Mouse (Mus musculus) ES-E14 (cell line): ENCODE data around the gene St6galnac5. TPM values are rescaled to one million over a fixed set of nuclear protein-coding genes. Genes with fewer than 3 reads are reported as not detected.

ENCODE experiments used
- DNase-seq: peaks from one replicate; pipeline ENCODE4 v3.0.0-alpha.2; 2013; ENCODE audit warnings: low read depth, low spot score
- H3K27ac ChIP-seq: 2 replicates; pipeline ENCODE4 v1.5.1; 2012; ENCODE audit warnings: low read depth, mild to moderate bottlenecking, low read length, moderate library complexity, mixed read lengths; ENCODE audit not compliant: poor library complexity, insufficient read depth, severe bottlenecking
- H3K36me3 ChIP-seq: 2 replicates; pipeline ENCODE4 v1.6.1; 2012; ENCODE audit warnings: mild to moderate bottlenecking, low read length, moderate library complexity, mixed read lengths; ENCODE audit not compliant: control insufficient read depth, poor library complexity, insufficient read depth, severe bottlenecking
- H3K4me1 ChIP-seq, 2 experiments: fragments of 150-350 bp in 1 of 2; sonication (generic) in 1 of 2; 2 replicates each; pipeline ENCODE4 v1.6.1; 2012; ENCODE audit warnings: low read length in 2 of 2, mild to moderate bottlenecking in 1 of 2, mixed read lengths in 1 of 2; ENCODE audit not compliant: control insufficient read depth in 2 of 2, insufficient read depth in 2 of 2, poor library complexity in 1 of 2
- H3K4me3 ChIP-seq, 2 experiments: fragments of 150-350 bp in 1 of 2; sonication (generic) in 1 of 2; 2 replicates each; pipeline ENCODE4 v1.5.1; 2012; ENCODE audit warnings: low read length in 2 of 2, low read depth in 1 of 2, mild to moderate bottlenecking in 1 of 2, mixed read lengths in 1 of 2; ENCODE audit not compliant: insufficient read depth in 1 of 2, poor library complexity in 1 of 2, severe bottlenecking in 1 of 2
- H3K9ac ChIP-seq: 2 replicates; pipeline ENCODE4 v1.6.1; 2012; ENCODE audit warnings: low read depth, mild to moderate bottlenecking, low read length, mixed read lengths; ENCODE audit not compliant: poor library complexity, insufficient read depth, severe bottlenecking
- H3K9me3 ChIP-seq: fragments of 150-350 bp; sonication (generic); 2 replicates; pipeline ENCODE4 v1.6.1; 2012; ENCODE audit warnings: low read depth, mild to moderate bottlenecking, low read length; ENCODE audit not compliant: control insufficient read depth, insufficient read depth
- CHD2 ChIP-seq: IDR thresholded peaks from 2 replicates; pipeline ENCODE4 v1.6.1; 2014; ENCODE audit warnings: mild to moderate bottlenecking, low read depth, low read length, inconsistent platforms
- HCFC1 ChIP-seq: IDR thresholded peaks from 2 replicates; pipeline ENCODE4 v1.6.1; 2012; ENCODE audit warnings: low read length, inconsistent platforms, borderline replicate concordance; ENCODE audit not compliant: insufficient read depth
- MAFK ChIP-seq: IDR thresholded peaks from 2 replicates; pipeline ENCODE4 v1.6.1; 2014; ENCODE audit warnings: mild to moderate bottlenecking, low read depth, low read length, inconsistent platforms; ENCODE audit not compliant: insufficient read depth
- ZC3H11A ChIP-seq: IDR thresholded peaks from 2 replicates; pipeline ENCODE4 v1.6.1; 2012; ENCODE audit warnings: low read depth, mild to moderate bottlenecking, inconsistent platforms, low read length, borderline replicate concordance
- ZNF384 ChIP-seq: IDR thresholded peaks from 2 replicates; pipeline ENCODE4 v1.6.1; 2012; ENCODE audit warnings: low read depth, low read length, inconsistent platforms
- in situ Hi-C, 2 experiments: fragments of 600-800 bp; cut with MboI; formaldehyde crosslinking; loops; one replicate each; pipeline ENCODE4 v1.15.1; 2025; ENCODE audit warnings: low sequenced_read_pairs in 2 of 2, inconsistent platforms in 1 of 2; ENCODE audit not compliant: unreplicated experiment in 2 of 2
- total RNA-seq: library from RNA; depleted of rRNA; stranded (reverse); fragments of 300-350 nt; gene quantifications from 2 replicates; pipeline ENCODE4 v1.2.3, GENCODE M21; 2012

The St6galnac5 gene
- total RNA-seq, 1 experiment, result 0.27 TPM

GRCm38 (mm10) chr3:152917579-152917978 is 64.5 kb downstream of the St6galnac5 start:
- TF ChIP-seq MAFK, result no peak
- no peak for TF ChIP-seq ZNF384
- TF ChIP-seq HCFC1, result no peak
- no peak for TF ChIP-seq CHD2
- TF ChIP-seq ZC3H11A, result no peak
- in situ Hi-C loops, result no loop called here

GRCm38 (mm10) chr3:152914376-152914775 is 67.7 kb downstream of the St6galnac5 start:
- TF ChIP-seq CHD2 (no peak), ZC3H11A (no peak), ZNF384 (no peak), MAFK (no peak), HCFC1 (no peak)
- Histone ChIP-seq H3K9ac (no peak overlapping the region), H3K9me3 (no peaks in the 10 kb centered on the region), H3K4me3 (no peak overlapping the region), H3K27ac (no peak overlapping the region), H3K4me1 (peaks cover 0 to 2% of the 10 kb centered on the region in 2 experiments; a peak in 1 of 4 replicates), H3K36me3 (no peaks in the 10 kb centered on the region)
- DNase-seq, result no peak
- in situ Hi-C loops, result no loop called here

More at GRCm38 (mm10) chr3:152917579-152917978, 64.5 kb downstream of the St6galnac5 start:
- Histone ChIP-seq H3K36me3 (no peaks in the 10 kb centered on the region), H3K27ac (no peak overlapping the region), H3K9ac (no peak overlapping the region), H3K9me3 (no peaks in the 10 kb centered on the region), H3K4me1 (no peaks in the 10 kb centered on the region), H3K4me3 (no peak overlapping the region)
- DNase-seq, result no peak

GRCm38 (mm10) chr3:152913625-152914024 is 68.4 kb downstream of the St6galnac5 start:
- TF ChIP-seq CHD2, result no peak
- no peak for TF ChIP-seq ZNF384
- no peak for TF ChIP-seq ZC3H11A
- TF ChIP-seq MAFK, result no peak
- no peak for TF ChIP-seq HCFC1
- Histone ChIP-seq H3K9me3 (no peaks in the 10 kb centered on the region), H3K9ac (no peak overlapping the region), H3K4me1 (peaks cover 0 to 2% of the 10 kb centered on the region in 2 experiments; a peak in 1 of 4 replicates), H3K27ac (no peak overlapping the region), H3K36me3 (no peaks in the 10 kb centered on the region), H3K4me3 (no peak overlapping the region)
- DNase-seq, result no peak
- in situ Hi-C loops, result no loop called here

GRCm38 (mm10) chr3:152913150-152913549 is 68.9 kb downstream of the St6galnac5 start:
- TF ChIP-seq MAFK, result no peak
- TF ChIP-seq HCFC1, result no peak
- TF ChIP-seq ZC3H11A, result no peak
- no peak for TF ChIP-seq CHD2
- no peak for TF ChIP-seq ZNF384
- no peak overlapping the region for H3K9ac ChIP-seq
- in situ Hi-C loops, result no loop called here
- no peak overlapping the region for H3K27ac ChIP-seq
- no peak for DNase-seq
- no peaks in the 10 kb centered on the region for H3K9me3 ChIP-seq
- peaks cover 0 to 2% of the 10 kb centered on the region in 2 experiments; a peak in 1 of 4 replicates for H3K4me1 ChIP-seq
- H3K36me3 ChIP-seq, result no peaks in the 10 kb centered on the region
- no peak overlapping the region for H3K4me3 ChIP-seq
